Mouse (Mus musculus) embryonic facial prominence, embryonic 13.5 days (tissue): ENCODE data around the gene Ibsp. TPM values are rescaled to one million over a fixed set of nuclear protein-coding genes. Genes with fewer than 3 reads are reported as not detected.

ENCODE experiments used
- ATAC-seq: fragments of 200-750 bp; cut with Nextera tagmentation; 2 replicates; pipeline ENCODE4 v1.8.0; 2017; ENCODE audit warnings: low read depth; ENCODE audit not compliant: insufficient number of reproducible peaks, insufficient read depth, low FRiP score, low TSS enrichment
- H3K27ac ChIP-seq: fragments of 300-500 bp; sonication (generic); 2 replicates; pipeline ENCODE4 v1.5.1; 2015; ENCODE audit warnings: moderate library complexity, mild to moderate bottlenecking, inconsistent platforms
- H3K27me3 ChIP-seq: fragments of 300-500 bp; sonication (generic); 2 replicates; pipeline ENCODE4 v1.6.1; 2015; ENCODE audit warnings: mild to moderate bottlenecking, inconsistent platforms
- H3K36me3 ChIP-seq: fragments of 300-500 bp; sonication (generic); 2 replicates; pipeline ENCODE4 v1.6.1; 2015; ENCODE audit warnings: mild to moderate bottlenecking, inconsistent platforms
- H3K4me1 ChIP-seq: fragments of 300-500 bp; sonication (generic); 2 replicates; pipeline ENCODE4 v1.6.1; 2015; ENCODE audit warnings: inconsistent platforms
- H3K4me2 ChIP-seq: fragments of 300-500 bp; sonication (generic); 2 replicates; pipeline ENCODE4 v1.6.1; 2015; ENCODE audit warnings: moderate library complexity, mild to moderate bottlenecking, inconsistent platforms
- H3K4me3 ChIP-seq: fragments of 300-500 bp; sonication (generic); 2 replicates; pipeline ENCODE4 v1.5.1; 2015; ENCODE audit warnings: mild to moderate bottlenecking, inconsistent platforms
- H3K9ac ChIP-seq: fragments of 300-500 bp; sonication (generic); 2 replicates; pipeline ENCODE4 v1.6.1; 2015; ENCODE audit warnings: mild to moderate bottlenecking, inconsistent platforms
- H3K9me3 ChIP-seq: fragments of 300-500 bp; sonication (generic); 2 replicates; pipeline ENCODE4 v1.6.1; 2016; ENCODE audit warnings: inconsistent platforms
- WGBS: fragments of 180-500 bp; shearing (Covaris S2); methylation state at CpG from one replicate; pipeline ENCODE4 v1.1.7; 2015; ENCODE audit warnings: mixed read lengths; 5-methylcytosine and 5-hydroxymethylcytosine counted together
- microRNA-seq: library from miRNA; unstranded; fragments of <30 nt; microRNA quantifications from one replicate; pipeline ENCODE4, GENCODE M21; 2016
- polyA plus RNA-seq: library from polyadenylated mRNA; unstranded; fragments of >200 nt; fragmentation: Nextera tagmentation; extraction: Ambion mirVana; gene quantifications from 2 replicates; pipeline ENCODE4 v1.2.1, GENCODE M21; 2015

The Ibsp gene
- polyA plus RNA-seq, 1 experiment from 2014 or later, result 390 TPM

- ATAC-seq, result no peak
- WGBS, result 74% methylated on average over 9 of the region's 9 CpGs
Measured at GRCm38 (mm10) chr5:104344526-104345240, 45.7 kb downstream of the Ibsp start.

DNA sequence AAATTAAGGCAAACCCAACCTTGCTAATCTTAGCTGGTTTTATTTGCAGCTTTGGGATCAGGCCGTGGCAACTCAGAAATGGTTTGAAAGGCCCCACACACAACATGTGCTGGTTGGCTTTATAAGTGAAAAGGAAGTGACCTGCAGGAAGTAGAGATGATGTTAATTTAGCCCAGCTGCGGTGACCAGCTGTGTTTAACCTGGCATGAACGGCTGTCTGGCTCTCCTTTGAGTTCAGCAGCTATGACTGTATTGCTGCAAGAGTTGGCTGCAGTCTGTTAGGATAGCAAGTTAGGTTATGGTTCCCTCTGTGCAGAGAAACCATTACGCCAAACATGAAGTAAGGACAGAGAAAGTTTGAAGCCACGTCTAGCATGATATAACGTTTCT is 46.3 kb downstream of the Ibsp start:
- 66% methylated on average over 6 of the region's 6 CpGs for whole genome bisulfite sequencing
- H3K4me1 ChIP-seq, result no peaks in the 10 kb centered on the region
- no peak overlapping the region for H3K4me2 ChIP-seq
- no peaks in the 10 kb centered on the region for H3K36me3 ChIP-seq
- no peak overlapping the region for H3K9ac ChIP-seq
- no peaks in the 10 kb centered on the region for H3K9me3 ChIP-seq
- ATAC-seq, result no peak
- H3K27ac ChIP-seq, result no peak overlapping the region
- H3K27me3 ChIP-seq, result 0 out of 2 replicates have a peak, but pooled peaks cover 6% of the 10 kb centered on the region
- H3K4me3 ChIP-seq, result no peak overlapping the region

More at GRCm38 (mm10) chr5:104344526-104345240, 45.7 kb downstream of the Ibsp start:
- no peak overlapping the region for H3K4me2 ChIP-seq
- 0 out of 2 replicates have a peak, but pooled peaks cover 6% of the 10 kb centered on the region for H3K27me3 ChIP-seq
- no peak overlapping the region for H3K4me3 ChIP-seq
- peaks cover 2% of the 10 kb centered on the region; the same call in 1 of the 2 replicates for H3K4me1 ChIP-seq
- H3K9me3 ChIP-seq, result no peaks in the 10 kb centered on the region
- no peak overlapping the region for H3K9ac ChIP-seq
- no peak overlapping the region for H3K27ac ChIP-seq
- H3K36me3 ChIP-seq, result no peaks in the 10 kb centered on the region

- no peaks in the 10 kb centered on the region for H3K36me3 ChIP-seq
- H3K4me3 ChIP-seq, result no peak overlapping the region
- H3K27me3 ChIP-seq, result no peaks in the 10 kb centered on the region
- H3K4me1 ChIP-seq, result no peaks in the 10 kb centered on the region
- ATAC-seq, result no peak
- H3K27ac ChIP-seq, result no peak overlapping the region
- H3K9ac ChIP-seq, result no peak overlapping the region
- H3K4me2 ChIP-seq, result no peak overlapping the region
- 48% methylated on average over 1 of the region's 1 CpGs for WGBS
- no peaks in the 10 kb centered on the region for H3K9me3 ChIP-seq
Measured at GRCm38 (mm10) chr5:104351041-104351440, 52.1 kb downstream of the Ibsp start.

DNA sequence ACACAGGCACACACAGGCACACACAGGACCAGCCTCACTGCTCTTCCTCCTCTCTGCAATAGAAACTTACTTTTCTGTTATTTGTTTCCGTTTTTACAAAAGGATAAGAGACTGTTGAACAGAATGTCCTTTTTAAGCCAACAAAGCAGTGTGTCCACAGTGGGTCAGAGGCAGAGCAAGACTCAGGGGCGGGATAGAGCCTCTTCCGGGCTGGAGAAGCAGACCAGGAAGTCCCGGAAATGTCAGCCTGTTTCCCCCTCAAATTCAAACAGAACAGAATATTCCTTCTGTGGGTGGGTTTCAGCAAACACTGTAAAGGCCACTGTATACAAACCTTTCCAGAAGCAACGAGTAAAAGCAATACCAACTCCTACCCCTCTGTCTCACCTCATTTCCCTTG is 52.9 kb downstream of the Ibsp start:
- Histone ChIP-seq H3K27ac (0 out of 2 replicates have a peak overlapping the region, but pooled peaks have one; percentile 16), H3K4me3 (no peak overlapping the region), H3K36me3 (no peaks in the 10 kb centered on the region), H3K9me3 (no peaks in the 10 kb centered on the region), H3K27me3 (no peaks in the 10 kb centered on the region), H3K4me1 (no peaks in the 10 kb centered on the region), H3K4me2 (no peak overlapping the region), H3K9ac (no peak overlapping the region)
- WGBS, result 68% methylated on average over 5 of the region's 5 CpGs
- ATAC-seq, result no peak

GRCm38 (mm10) chr5:104357575-104357974 is 58.6 kb downstream of the Ibsp start:
- Histone ChIP-seq H3K27ac (no peak overlapping the region), H3K9ac (no peak overlapping the region), H3K36me3 (no peaks in the 10 kb centered on the region), H3K9me3 (no peaks in the 10 kb centered on the region), H3K4me3 (no peak overlapping the region), H3K27me3 (no peaks in the 10 kb centered on the region), H3K4me1 (peaks cover 6% of the 10 kb centered on the region; the same call in 1 of the 2 replicates), H3K4me2 (no peak overlapping the region)
- no peak for ATAC-seq
- 55% methylated on average over 5 of the region's 5 CpGs for WGBS

DNA sequence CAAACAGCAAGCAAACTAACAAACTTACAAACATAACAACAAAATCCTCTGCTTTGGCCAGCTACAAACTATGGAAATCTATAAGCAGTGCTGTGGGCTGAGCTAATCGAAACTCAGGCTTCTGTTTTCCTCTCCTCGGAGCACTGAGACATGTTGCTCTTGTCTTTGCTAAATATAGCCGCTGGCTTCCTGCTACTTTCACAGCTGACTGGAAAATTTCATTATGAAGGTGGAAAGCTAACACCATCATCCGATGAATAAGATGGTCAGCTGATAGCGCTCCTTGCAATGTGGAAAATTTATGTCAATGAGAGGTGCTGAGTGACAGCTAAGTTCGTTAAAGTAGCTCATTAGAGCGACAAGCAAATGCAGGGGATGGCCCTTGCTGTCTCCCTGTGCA is 59.6 kb downstream of the Ibsp start:
- WGBS, result 45% methylated on average over 7 of the region's 7 CpGs
- H3K9me3 ChIP-seq, result no peaks in the 10 kb centered on the region
- H3K36me3 ChIP-seq, result no peaks in the 10 kb centered on the region
- no peak overlapping the region for H3K27ac ChIP-seq
- no peak overlapping the region for H3K4me3 ChIP-seq
- H3K27me3 ChIP-seq, result no peaks in the 10 kb centered on the region
- ATAC-seq, result no peak
- no peak overlapping the region for H3K4me2 ChIP-seq
- H3K4me1 ChIP-seq, result peaks cover 6% of the 10 kb centered on the region; the same call in 1 of the 2 replicates
- H3K9ac ChIP-seq, result no peak overlapping the region

DNA sequence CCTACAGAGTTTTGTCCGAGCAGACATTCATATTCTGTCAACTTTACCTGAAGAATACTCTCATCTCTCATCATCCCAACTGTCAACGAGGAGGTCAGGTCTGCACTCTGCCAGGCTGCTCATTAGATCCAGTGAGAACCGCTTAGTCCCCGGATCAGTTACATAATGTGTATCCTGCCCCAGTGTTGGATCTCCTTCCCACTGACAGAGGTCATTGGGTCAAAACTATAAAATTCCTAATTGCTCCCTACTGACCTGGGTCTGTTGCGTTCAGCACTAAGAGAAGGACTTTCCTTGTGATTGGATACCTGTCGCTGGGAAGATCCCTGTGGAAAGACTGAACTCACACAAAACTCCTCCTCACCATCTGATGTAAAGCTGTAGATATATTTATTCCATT is 60.3 kb downstream of the Ibsp start:
- Histone ChIP-seq H3K27ac (no peak overlapping the region), H3K4me1 (peaks cover 6% of the 10 kb centered on the region; the same call in 1 of the 2 replicates), H3K4me2 (no peak overlapping the region), H3K27me3 (no peaks in the 10 kb centered on the region), H3K9me3 (no peaks in the 10 kb centered on the region), H3K36me3 (no peaks in the 10 kb centered on the region), H3K9ac (no peak overlapping the region), H3K4me3 (no peak overlapping the region)
- ATAC-seq, result no peak
- 34% methylated on average over 6 of the region's 6 CpGs for WGBS

Small RNA genes within 50 kb of the gene (microRNA-seq; reads per million reads assigned to microRNA genes)
- not detected for gene Gm23616

Other genes starting within 250 kb of the Ibsp start
- not detected in 2 replicates for gene Gm17660, start 221.6 kb upstream of the Ibsp start, polyA plus RNA-seq
- 46.6 and 53.7 TPM in 2 replicates for gene Sparcl1, start 185.4 kb upstream of the Ibsp start, polyA plus RNA-seq
- 0.04 TPM in 1 of 2 replicates, not detected in the other for gene Dspp, start 128.5 kb upstream of the Ibsp start, polyA plus RNA-seq
- gene Dmp1, start 96.6 kb upstream of the Ibsp start, polyA plus RNA-seq, result 1.00 and 1.5 TPM in 2 replicates
- gene Mepe, start 26.2 kb downstream of the Ibsp start, polyA plus RNA-seq, result not detected in 2 replicates
- gene Spp1, start 135.9 kb downstream of the Ibsp start, polyA plus RNA-seq, result 6.1 and 9.8 TPM in 2 replicates
- gene Pkd2, start 160.3 kb downstream of the Ibsp start, polyA plus RNA-seq, result 20.2 and 22.4 TPM in 2 replicates
- gene BC005561, start 209.2 kb downstream of the Ibsp start, polyA plus RNA-seq, result 15.5 and 16.6 TPM in 2 replicates